Mouse (Mus musculus) frontal cortex, postnatal 14 days (tissue): ENCODE data around the gene Alpl.
A peak's percentile ranks its signal among the peaks of the same experiment; 100 is the strongest.

Source experiments
- DNase-seq, 2 experiments: peaks; one replicate each; pipeline ENCODE4 v3.0.0; 2022; ENCODE audit warnings: low spot score in 2 of 2

The Alpl gene

GRCm38 (mm10) chr4:137737760-137738159 is 58.4 kb downstream of the Alpl start:
- no peak for DNase-seq

GRCm38 (mm10) chr4:137736220-137736701 is 59.9 kb downstream of the Alpl start:
- DNase-seq = no peak

- DNase-seq = no peak
These were observed 62.7 kb downstream of the Alpl start for GRCm38 (mm10) chr4:137733459-137733858.

GRCm38 (mm10) chr4:137732962-137733361 is 63.2 kb downstream of the Alpl start:
- no peak for DNase-seq

- no peak for DNase-seq
These were observed 63.8 kb downstream of the Alpl start for GRCm38 (mm10) chr4:137732361-137732760.

- no peak for DNase-seq
These were observed 64.3 kb downstream of the Alpl start for GRCm38 (mm10) chr4:137731891-137732290.

GRCm38 (mm10) chr4:137730757-137731156 is 65.4 kb downstream of the Alpl start:
- DNase-seq = no peak

- DNase-seq = peak; percentile 78 to 92
These were observed 66.0 kb downstream of the Alpl start for GRCm38 (mm10) chr4:137730134-137730533.

GRCm38 (mm10) chr4:137729155-137729855 is 66.9 kb downstream of the Alpl start:
- no peak for DNase-seq

- peak in 1 of 2 experiments; percentile 41 for DNase-seq
These were observed 67.6 kb downstream of the Alpl start for GRCm38 (mm10) chr4:137728399-137729154.

GRCm38 (mm10) chr4:137727506-137728187 is 68.5 kb downstream of the Alpl start:
- DNase-seq = peak in 1 of 2 experiments; percentile 40

GRCm38 (mm10) chr4:137726739-137727505 is 69.3 kb downstream of the Alpl start:
- DNase-seq = no peak

- no peak for DNase-seq
These were observed 70.5 kb downstream of the Alpl start for GRCm38 (mm10) chr4:137725541-137726145.

- DNase-seq = no peak
These were observed 71.4 kb downstream of the Alpl start for GRCm38 (mm10) chr4:137724766-137725165.

GRCm38 (mm10) chr4:137724212-137724611 is 72.0 kb downstream of the Alpl start:
- no peak for DNase-seq

GRCm38 (mm10) chr4:137723527-137723926 is 72.7 kb downstream of the Alpl start:
- no peak for DNase-seq

- peak; percentile 73 to 76 for DNase-seq
These were observed 73.3 kb downstream of the Alpl start for GRCm38 (mm10) chr4:137722692-137723427.

- DNase-seq = no peak
These were observed 74.0 kb downstream of the Alpl start for GRCm38 (mm10) chr4:137722230-137722629.

- no peak for DNase-seq
These were observed 74.6 kb downstream of the Alpl start for GRCm38 (mm10) chr4:137721563-137721962.

- DNase-seq = no peak
These were observed 76.7 kb downstream of the Alpl start for GRCm38 (mm10) chr4:137719378-137720077.
